Mouse (Mus musculus) right cerebral cortex, postnatal 14 days (tissue): ENCODE data around the gene Dhx32.

Experiments used
- DNase-seq: peaks from one replicate; pipeline ENCODE4 v3.0.0; 2022

The Dhx32 gene

DNA sequence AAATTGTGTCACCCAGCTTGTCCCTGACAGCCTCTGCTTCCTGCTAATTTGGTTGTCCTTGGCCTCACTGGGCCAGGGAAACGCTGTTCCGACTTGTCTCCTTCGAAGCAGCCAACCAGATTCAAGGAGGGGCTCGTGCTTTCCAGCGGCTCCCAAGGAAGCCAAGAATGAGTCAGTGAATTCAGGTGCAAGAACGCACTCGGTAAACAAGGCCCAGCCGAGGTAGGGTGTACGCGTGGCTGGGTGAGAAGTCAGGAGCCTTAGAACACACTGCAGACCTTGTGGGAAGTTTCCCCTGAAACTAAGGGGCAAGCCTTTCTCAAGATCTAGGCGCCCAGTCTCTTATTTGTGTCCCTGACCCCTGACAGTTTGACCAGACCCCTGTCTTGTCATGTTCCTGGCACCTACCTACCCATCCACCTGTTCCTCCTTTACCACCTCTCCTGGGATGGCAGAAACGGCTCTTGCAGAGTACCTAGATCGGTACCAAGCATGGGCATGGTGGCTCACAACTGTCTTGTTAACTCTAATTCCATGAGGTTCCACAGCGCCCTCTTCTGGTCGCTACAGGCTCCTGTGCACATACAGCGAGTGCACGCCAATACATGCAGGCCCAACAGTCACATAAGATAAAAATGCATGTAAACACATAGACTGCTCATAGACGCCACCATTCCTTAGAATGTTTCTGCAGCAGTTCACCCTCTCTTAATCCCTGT lies at the start of gene Dhx32:
Gene Dhx32 (minus strand): TSS at position 10 of the 719 bp plus-strand sequence.
- DNase-seq: peak; percentile 83

DNA sequence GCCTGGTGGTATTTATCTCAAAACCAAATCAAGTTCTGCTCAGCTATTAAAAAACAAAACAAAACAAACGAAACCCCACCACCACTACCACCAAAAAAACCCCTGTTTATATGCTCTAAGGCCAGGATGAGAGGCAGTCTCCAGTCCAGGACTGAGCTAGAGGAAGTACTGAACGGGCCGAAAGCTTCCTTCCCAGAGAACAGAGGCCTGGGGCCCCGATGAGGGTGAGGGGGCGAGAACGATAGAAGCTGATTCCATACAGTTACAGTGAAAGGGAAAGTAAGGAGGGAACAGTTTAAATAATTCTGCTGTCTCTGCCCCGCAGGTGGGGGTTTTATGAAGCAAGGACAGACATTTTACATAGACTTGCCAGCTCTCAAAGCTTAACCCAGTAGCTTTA lies 47.1 kb upstream of the Dhx32 start:
- DNase-seq: no peak

DNA sequence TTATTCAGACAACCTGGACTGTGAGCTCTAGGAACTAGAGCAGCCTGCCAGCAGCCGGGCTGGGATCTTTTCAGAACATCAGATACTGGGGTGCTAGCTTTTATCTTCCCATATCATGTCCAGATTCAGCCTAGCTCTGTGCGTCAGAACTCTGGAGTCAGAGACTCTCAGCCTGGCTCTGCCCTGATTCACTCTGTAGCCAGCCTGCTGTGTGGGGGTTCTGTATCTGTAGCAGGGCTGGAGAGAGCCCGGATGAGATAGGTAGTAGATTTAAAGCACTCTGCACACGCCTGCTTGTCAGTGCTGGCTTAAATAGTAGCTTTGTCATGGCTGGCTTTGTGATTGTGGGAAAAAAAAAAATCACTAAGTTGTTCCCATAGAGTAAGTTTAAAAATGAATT lies 46.0 kb upstream of the Dhx32 start:
- no peak for DNase-seq

DNA sequence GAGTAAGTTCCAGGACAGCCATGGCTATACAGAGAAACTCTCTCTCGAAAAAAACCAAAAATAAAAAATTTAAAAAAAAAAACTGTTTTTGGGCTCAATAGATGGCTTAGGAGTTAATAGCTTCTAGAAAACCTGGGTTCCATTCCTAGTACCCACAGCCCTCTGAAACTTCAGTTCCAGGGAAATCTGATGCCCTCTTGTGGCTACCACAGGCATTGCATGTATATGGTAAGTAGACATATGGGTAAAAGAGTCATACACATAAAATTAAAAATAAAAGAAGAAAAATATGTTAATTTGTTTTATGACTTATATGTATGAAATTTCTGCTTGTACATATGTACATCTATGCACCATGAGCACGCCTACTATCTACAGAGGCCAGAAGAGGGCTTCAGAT lies 42.1 kb upstream of the Dhx32 start:
- no peak for DNase-seq

DNA sequence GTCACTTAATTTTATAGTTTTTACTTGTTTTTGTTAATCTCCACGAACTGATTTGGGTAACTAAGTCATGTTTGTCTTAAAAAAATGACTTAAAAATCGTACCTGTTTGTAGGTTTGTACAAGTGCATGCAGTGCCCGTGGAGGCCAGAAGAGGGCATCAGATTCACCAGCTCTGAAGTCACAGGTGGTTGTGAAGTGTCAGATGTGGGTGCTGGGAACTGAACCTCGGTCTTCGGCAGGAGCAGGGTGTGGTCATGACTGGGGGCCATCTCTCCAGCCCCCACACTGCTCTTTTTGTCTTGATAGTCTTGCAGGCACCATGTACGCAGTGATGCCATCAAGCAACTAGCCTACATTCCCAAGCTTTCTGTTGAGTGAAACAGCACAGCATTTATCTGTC lies 41.2 kb upstream of the Dhx32 start:
- DNase-seq: no peak

DNA sequence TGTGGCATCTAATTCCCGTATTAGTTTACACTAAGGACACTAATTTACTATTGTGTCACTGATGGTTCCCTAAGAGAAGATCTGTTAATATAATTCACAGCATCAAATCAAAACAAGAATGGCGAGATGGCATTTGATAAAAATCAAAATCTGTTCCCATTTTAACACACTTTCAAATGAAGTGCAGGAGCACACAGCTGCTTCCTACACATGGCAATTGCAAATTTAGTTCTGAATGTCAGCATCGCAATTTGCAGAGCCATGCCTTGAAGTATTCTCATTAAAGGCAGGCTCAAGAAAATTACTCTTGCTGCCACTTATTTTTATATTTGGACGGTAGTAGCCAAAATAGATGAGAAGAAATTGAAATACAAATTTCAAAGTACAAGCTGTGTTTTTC lies 30.8 kb upstream of the Dhx32 start:
- no peak for DNase-seq

DNA sequence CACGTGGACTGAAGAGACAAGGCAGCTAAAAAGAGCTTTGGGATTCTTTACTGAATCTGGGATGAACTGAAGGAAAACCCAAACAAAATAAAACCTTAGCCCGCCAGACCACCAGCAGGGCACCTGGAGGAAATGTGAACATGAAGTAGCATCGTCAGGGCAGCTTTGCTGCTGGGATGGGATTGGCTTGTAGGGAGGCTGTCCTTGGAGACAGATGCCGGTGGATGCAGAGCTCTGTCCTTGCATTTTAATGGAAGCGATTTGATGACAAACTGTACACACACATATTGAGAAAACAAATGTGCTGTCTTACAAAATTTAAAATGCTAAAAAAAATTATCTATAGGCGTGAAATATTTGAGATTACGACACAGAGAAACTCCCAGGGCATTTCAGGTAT lies 30.4 kb upstream of the Dhx32 start:
- DNase-seq: no peak

- DNase-seq: peak; percentile 79
Observed at GRCm38 (mm10) chr7:133805614-133806175, 23.2 kb upstream of the Dhx32 start.

DNA sequence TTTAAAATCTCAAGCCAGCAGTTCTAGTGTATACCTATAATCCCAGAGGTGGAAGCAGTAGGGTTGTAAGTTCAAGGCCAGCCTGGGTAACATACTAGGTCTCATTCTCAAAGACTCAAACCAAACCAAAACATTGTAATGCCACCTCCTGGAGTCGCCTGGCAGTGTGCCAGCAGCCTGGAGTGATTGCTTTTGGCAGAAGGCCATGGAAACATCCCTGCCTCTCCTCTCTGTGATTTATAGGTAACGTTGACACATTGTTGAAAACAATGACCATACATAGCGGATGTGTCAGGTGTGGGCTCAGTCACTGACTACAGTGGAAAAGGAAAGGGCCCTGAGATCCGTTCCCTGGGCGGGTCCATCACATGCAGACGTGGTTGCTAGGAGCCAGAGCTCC lies 19.3 kb upstream of the Dhx32 start:
- DNase-seq: no peak

DNA sequence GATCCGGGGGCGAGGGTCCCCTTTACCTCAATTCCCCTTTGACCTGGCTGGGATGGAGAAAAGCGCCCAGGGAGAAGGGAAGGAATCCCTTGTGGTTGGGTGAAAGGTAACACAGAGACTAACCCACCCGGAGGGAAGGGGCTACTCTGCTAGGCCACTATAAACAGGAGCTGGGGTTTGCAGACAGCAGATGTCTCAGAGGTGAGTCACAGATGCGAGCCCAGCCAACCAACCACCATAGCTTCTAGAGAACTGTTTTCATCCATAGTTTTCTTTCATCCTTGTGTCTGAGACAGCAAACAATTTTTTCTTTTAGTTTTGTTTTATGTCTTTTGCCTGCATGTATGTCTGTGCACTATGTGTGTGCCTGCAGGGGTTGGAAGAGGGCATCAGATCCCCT lies 17.4 kb upstream of the Dhx32 start:
- no peak for DNase-seq

GRCm38 (mm10) chr7:133794720-133795119 lies 12.2 kb upstream of the Dhx32 start:
- no peak for DNase-seq

GRCm38 (mm10) chr7:133793248-133794131 lies 11.0 kb upstream of the Dhx32 start:
- no peak for DNase-seq

- no peak for DNase-seq
Observed at GRCm38 (mm10) chr7:133792771-133793170, 10.2 kb upstream of the Dhx32 start.

GRCm38 (mm10) chr7:133790608-133791229 lies 8.2 kb upstream of the Dhx32 start:
- DNase-seq: no peak

- DNase-seq: no peak
Observed at GRCm38 (mm10) chr7:133790171-133790570, 7.6 kb upstream of the Dhx32 start.

DNA sequence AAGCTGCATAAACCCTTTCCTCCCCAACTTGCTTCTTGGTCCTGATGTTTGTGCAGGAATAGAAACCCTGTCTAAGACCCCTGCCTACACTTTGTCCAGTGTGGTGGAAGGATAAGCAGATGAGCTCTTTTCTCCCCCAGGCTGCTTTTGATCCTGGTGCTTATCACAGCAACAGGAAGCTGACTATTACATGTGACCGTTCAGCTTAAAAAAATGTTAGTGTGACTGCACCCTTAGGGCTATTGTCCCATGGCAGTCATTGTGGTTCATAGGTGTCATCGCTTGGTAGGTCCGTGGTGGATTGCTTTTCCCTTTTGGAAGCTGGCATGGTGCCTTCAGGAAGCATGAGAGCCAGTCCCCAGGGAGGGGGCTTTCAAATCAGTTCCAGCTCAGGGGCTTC lies 5.6 kb upstream of the Dhx32 start:
- DNase-seq: no peak

DNA sequence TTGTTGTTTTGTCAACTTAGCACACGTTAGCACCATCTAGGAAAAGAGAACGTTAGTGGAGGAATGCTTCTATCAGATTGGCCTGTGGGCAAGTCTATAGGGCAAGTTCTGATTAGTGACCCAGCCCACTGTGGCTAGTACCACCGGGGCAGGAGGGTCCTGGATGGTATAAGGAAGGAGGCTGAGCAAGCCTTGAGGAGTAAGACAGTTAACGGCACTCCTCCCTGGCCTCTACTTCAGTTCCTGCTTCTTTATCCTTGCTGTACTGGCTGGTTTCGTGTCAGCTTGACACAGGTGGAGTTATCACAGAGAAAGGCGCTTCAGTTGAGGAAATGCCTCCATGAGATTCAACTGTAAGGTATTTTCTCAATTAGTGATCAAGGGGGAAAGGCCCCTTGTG lies 5.0 kb upstream of the Dhx32 start:
- no peak for DNase-seq

DNA sequence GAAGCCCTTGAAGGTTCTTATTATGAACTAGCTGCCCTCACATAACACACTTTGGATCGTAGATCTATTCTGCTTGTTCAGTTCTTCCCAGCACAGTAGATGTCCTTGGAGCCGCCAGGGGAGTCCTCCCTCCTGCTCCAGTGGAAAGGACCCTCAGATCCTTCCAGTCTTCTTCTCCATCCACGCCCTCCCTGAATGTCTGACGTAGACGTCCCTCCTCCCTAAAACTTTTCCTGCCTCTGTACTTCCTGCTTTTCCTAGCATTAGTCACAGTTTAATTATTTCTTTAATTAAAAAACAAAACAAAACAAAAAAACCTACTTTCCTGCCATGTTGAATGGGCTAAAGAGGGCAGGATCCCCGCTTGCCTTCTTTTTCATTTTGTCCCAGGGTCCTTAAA lies 535 bp downstream of the Dhx32 start:
- no peak for DNase-seq

DNA sequence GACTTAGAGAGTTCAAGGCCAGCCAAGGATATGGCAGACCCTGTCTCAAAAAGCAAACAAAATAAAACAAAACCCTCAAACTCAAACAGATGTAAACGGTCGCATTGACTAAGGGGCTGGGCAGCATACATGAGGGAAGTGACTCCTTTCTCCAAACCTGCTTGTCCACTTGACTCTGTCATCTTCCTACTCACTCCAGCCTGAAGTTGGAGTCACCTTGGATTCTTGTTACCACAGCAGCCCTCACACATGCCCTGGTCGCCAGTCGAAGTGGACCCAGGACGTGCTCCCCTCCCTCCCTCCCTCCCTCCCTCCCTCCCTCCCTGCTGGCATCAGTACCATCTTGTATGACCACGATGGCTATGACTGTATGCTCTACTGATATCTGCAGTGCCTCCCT lies 943 bp downstream of the Dhx32 start:
- DNase-seq: no peak

DNA sequence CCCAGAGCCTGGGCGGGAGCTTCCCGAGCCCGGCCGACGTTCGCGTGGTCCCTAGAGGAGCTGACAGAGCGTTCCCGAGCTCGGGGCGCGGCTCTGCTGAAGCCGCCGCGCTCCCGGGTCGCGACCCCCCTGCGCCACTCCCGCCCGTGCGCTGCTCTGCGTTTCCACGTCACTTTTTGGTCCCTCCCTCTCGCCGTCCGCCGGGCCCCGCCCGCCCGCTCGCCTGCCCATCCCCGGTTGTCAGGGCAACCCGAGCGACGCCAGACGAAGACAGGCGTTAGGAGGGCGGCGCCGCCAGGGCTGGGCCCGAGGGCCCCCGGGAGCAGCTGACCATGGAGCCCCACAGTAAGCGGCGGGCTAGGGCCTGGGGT lies 5.9 kb downstream of the Dhx32 start, which contains the start of gene Fank1:
Gene Fank1 (plus strand): TSS at position 236 of the 371 bp plus-strand sequence.
- DNase-seq: peak; percentile 88

DNA sequence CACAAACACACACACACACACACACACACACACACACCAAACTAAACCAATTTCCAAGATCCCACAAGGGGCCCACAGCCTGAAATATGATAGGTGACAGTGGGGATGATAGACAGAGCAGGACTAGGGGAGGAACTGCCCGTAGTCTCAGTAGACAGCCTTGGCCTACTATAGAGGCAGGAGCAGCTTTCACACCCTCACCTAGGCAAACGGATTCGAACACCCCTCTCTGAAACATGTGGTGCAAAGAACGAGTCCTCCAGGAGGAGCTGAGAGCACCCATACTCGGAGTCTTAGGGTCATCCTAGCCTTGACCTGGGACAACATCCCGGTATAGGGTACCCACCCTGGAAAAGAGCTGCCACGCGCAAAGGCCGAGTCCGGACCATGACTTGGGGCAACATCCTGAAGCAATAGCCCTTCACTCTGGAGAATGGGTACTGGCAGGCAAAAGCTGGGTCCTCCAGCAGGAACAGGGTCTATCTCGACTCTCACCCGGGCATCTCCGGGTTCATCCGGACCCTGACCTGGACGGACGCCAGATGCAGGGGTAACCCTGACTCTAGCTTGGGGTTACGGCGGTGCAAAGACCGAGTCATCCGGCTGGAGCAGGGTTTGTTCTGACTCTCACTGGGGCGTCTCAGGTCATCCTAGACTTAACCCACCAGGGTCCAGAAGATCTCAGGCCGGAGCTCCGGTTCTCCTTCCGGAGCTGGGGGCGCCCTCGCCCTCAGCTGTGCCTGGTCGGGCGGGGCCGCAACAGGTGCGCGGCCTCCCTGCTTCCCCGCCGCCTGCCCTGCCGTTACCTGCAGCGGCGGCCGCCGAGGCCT lies 6.5 kb downstream of the Dhx32 start:
- peak; percentile 45 for DNase-seq

DNA sequence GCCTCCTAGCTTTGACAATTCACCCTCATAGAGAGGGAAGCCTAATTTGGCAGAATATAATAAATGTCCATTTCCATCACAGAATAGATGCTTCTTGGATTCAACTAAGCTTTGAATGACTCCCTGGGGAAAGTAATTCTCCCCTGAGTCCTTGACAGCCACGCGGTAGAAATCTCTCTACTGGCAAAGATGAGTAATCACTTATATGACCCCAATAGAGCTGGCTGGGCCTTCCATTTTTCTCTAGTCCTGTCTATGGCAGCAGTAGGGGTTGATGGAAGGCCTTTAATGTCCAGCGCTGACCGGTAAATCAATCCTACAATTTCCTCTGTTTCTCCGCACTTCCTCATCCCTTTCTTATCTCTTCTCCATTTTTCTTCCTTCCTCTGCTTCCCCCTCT lies 7.3 kb downstream of the Dhx32 start:
- no peak for DNase-seq

- no peak for DNase-seq
Observed at GRCm38 (mm10) chr7:133768517-133768916, 14.0 kb downstream of the Dhx32 start.
